Comparison of ENCODE assay signal across 1 mouse cellular context in the genomic region with DNA sequence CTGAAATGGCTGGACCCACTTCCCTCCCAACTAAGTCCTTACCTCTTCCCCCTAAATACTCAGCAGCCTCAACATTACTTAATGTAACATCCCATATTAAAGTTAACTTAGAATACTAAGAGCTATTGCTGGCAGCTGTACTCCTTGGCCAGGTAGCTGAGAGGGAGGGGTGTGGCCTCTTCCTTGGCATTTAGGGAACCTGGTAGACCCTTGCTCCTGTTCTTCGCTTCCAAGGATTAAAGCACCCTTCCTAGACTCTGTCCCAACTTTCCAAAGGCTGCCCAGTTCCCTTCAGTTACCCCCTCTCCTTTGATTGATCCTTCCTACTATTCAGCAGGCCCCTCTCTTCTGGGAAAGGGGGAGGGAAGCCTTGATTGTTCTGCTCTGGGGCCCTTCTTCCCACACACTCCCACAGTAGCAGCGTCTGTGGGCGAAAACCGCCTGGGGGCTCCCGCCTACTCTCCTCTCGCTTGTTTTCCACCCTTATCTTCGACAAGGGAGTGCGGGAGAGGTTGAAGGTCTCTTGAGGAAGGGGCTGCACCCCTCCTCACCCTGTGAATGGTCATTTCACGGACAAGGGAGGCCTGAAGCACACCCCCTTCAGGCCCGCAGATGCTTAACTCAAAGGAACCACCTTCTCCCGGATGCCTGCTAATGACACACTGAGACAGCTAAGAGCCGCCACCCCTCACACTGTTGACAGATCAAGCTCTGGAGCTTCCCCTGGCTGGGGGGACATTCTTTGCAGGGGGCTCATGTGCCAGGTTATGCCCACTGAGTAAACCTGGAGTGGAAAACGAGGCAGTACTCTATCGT.
TF ChIP-seq lines count a peak whose summit lies in the region.

No protein-coding gene starts in this region.

TF ChIP-seq in MEL, 35 proteins besides CTCF, POLR2A, EP300 and RAD21:
- no peak for TF ChIP-seq ZMIZ1 (IDR thresholded peaks at IDR 0.05; ENCODE audit: low read depth, low read length)
- no peak for TF ChIP-seq ZNF384 (IDR thresholded peaks at IDR 0.05; ENCODE audit: low read depth, low read length)
- TF ChIP-seq MAFK (IDR thresholded peaks at IDR 0.05; ENCODE audit: borderline replicate concordance, low read depth, low read length) = no peak
- TF ChIP-seq CHD2 (IDR thresholded peaks at IDR 0.05; ENCODE audit: low read length) = no peak
- TF ChIP-seq POLR2AphosphoS5 (IDR thresholded peaks at IDR 0.05; ENCODE audit: borderline replicate concordance, low read depth, low read length) = no peak
- no peak for TF ChIP-seq GATA1 (IDR thresholded peaks at IDR 0.05; ENCODE audit: low read depth, low read length)
- TF ChIP-seq SIN3A (IDR thresholded peaks at IDR 0.05; ENCODE audit: low read length) = no peak; the same call in 1 of the 2 replicates
- TF ChIP-seq POLR2AphosphoS2 (IDR thresholded peaks at IDR 0.05; ENCODE audit: low read length) = no peak
- TF ChIP-seq BHLHE40 (IDR thresholded peaks at IDR 0.05; ENCODE audit: borderline replicate concordance, low read depth, low read length) = no peak
- no peak for TF ChIP-seq UBTF (IDR thresholded peaks at IDR 0.05; ENCODE audit: borderline replicate concordance, insufficient read depth, low read depth, low read length)
- no peak for TF ChIP-seq CHD1 (IDR thresholded peaks at IDR 0.05; ENCODE audit: low read depth, low read length)
- no peak for TF ChIP-seq ELF1 (IDR thresholded peaks at IDR 0.05; ENCODE audit: low read depth, low read length)
- no peak for TF ChIP-seq NELFE (IDR thresholded peaks at IDR 0.05; ENCODE audit: low read depth, low read length)
- no peak for TF ChIP-seq ETS1 (IDR thresholded peaks at IDR 0.05; ENCODE audit: low read depth, low read length)
- TF ChIP-seq SMC3 (IDR thresholded peaks at IDR 0.05; ENCODE audit: low read depth, low read length) = no peak
- TF ChIP-seq TAL1 (IDR thresholded peaks at IDR 0.05; ENCODE audit: low read length) = no peak
- no peak for TF ChIP-seq USF2 (IDR thresholded peaks at IDR 0.05; ENCODE audit: borderline replicate concordance in 1 of 2, insufficient read depth in 1 of 2, low read depth in 1 of 2, low read length in 2 of 2)
TF ChIP-seq in MEL: peak in this region for 0.
